Mouse (Mus musculus): ENCODE data around the gene Sdhaf4.

The Sdhaf4 gene

GRCm38 (mm10) chr1:23955539-23955938, 49.9 kb downstream of the Sdhaf4 start:
- no peak for DNase-seq (ENCODE audit: low spot score in 2 of 2)

GRCm38 (mm10) chr1:23953921-23954320, 51.5 kb downstream of the Sdhaf4 start:
- DNase-seq (ENCODE audit: low spot score in 2 of 2), result no peak

GRCm38 (mm10) chr1:23948778-23949699, 56.4 kb downstream of the Sdhaf4 start:
- no peak for DNase-seq (ENCODE audit: low spot score in 2 of 2)

DNA sequence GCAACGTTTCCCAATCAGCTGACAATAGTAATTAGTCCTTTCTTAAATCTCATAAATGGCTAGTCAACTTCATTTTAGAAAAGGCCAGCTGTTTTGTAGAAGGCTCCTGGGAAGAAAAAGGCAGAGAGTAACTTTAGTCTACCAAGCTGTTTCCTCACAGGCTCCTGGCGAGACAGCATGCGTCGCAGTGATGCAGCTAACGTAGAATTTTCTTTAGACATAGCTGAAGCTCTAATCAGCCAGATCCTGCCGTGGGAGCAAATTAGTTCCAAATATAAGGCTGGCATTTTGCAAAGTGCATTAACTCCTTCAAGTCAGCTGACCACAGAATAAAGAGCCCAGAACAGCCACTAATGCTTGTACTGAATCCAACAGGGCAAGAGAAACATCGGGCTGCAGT, 57.2 kb downstream of the Sdhaf4 start:
- no peak for DNase-seq (ENCODE audit: low spot score in 2 of 2)

All from cerebellum, postnatal 4 days (tissue).